Mouse (Mus musculus) neural tube, embryonic 11.5 days (tissue): Measurements from ENCODE around the gene Dhx8. TPM values are rescaled to one million over a fixed set of nuclear protein-coding genes. Genes with fewer than 3 reads are reported as not detected.

ENCODE experiments used
- ATAC-seq: fragments of 200-750 bp; cut with Nextera tagmentation; 2 replicates; pipeline ENCODE4 v1.8.0; 2017; ENCODE audit warnings: moderate number of reproducible peaks, mild to moderate bottlenecking, moderate TSS enrichment, moderate library complexity; ENCODE audit not compliant: insufficient read depth, low FRiP score, low TSS enrichment
- DNase-seq: peaks from one replicate; pipeline ENCODE4 v3.0.0-alpha.2; 2015; ENCODE audit warnings: low spot score
- H3K27ac ChIP-seq: fragments of 300-500 bp; sonication (generic); 2 replicates; pipeline ENCODE4 v1.5.1; 2014; ENCODE audit warnings: low read depth, mild to moderate bottlenecking, low read length
- H3K27me3 ChIP-seq: fragments of 300-500 bp; sonication (generic); 2 replicates; pipeline ENCODE4 v1.6.1; 2014; ENCODE audit warnings: mild to moderate bottlenecking, low read length, mixed read lengths; ENCODE audit not compliant: control insufficient read depth, insufficient read depth
- H3K36me3 ChIP-seq: fragments of 300-500 bp; sonication (generic); 2 replicates; pipeline ENCODE4 v1.6.1; 2014; ENCODE audit warnings: mild to moderate bottlenecking, low read length, moderate library complexity, mixed read lengths; ENCODE audit not compliant: control insufficient read depth, insufficient read depth
- H3K4me1 ChIP-seq: fragments of 300-500 bp; sonication (generic); 2 replicates; pipeline ENCODE4 v1.6.1; 2014; ENCODE audit warnings: low read length, mixed read lengths; ENCODE audit not compliant: control insufficient read depth, insufficient read depth
- H3K4me2 ChIP-seq: fragments of 300-500 bp; sonication (generic); 2 replicates; pipeline ENCODE4 v1.6.1; 2014; ENCODE audit warnings: low read depth, mild to moderate bottlenecking, moderate library complexity
- H3K4me3 ChIP-seq: fragments of 300-500 bp; sonication (generic); 2 replicates; pipeline ENCODE4 v1.5.1; 2014; ENCODE audit warnings: low read depth, low read length
- H3K9ac ChIP-seq: fragments of 300-500 bp; sonication (generic); 2 replicates; pipeline ENCODE4 v1.6.1; 2014; ENCODE audit warnings: mild to moderate bottlenecking, low read length
- H3K9me3 ChIP-seq: fragments of 300-500 bp; sonication (generic); 2 replicates; pipeline ENCODE4 v1.6.1; 2016; ENCODE audit warnings: low read length; ENCODE audit not compliant: control insufficient read depth
- WGBS: fragments of 180-500 bp; shearing (Covaris S2); extraction: QIAGEN DNeasy Blood & Tissue Kit; methylation state at CpG from one replicate; pipeline ENCODE4 v1.1.7; 2014; 5-methylcytosine and 5-hydroxymethylcytosine counted together
- polyA plus RNA-seq: library from polyadenylated mRNA; unstranded; fragments of >200 nt; fragmentation: Nextera tagmentation; extraction: Ambion mirVana; gene quantifications from 2 replicates; pipeline ENCODE4 v1.2.1, GENCODE M21; 2014

The Dhx8 gene
- polyA plus RNA-seq, 1 experiment from 2014 or later: 46.7 TPM

GRCm38 (mm10) chr11:101814375-101815102 lies 81.8 kb downstream of the Dhx8 start:
- no peaks in the 10 kb centered on the region for H3K36me3 ChIP-seq
- 7% methylated on average over 23 of the region's 23 CpGs for WGBS
- no peak overlapping the region; the same call in 1 of the 2 replicates for H3K9ac ChIP-seq
- ATAC-seq (no peak), DNase-seq (peak; percentile 89)
- H3K4me2 ChIP-seq: peak overlapping the region; percentile 28
- H3K9me3 ChIP-seq: no peaks in the 10 kb centered on the region
- H3K27ac ChIP-seq: no peak overlapping the region; the same call in 1 of the 2 replicates
- H3K27me3 ChIP-seq: no peaks in the 10 kb centered on the region
- 0 out of 2 replicates have a peak overlapping the region, but pooled peaks have one; percentile 13 for H3K4me3 ChIP-seq
- peaks cover 23% of the 10 kb centered on the region for H3K4me1 ChIP-seq

- peak; percentile 41; the same call in 1 of the 2 replicates for ATAC-seq
- no peak overlapping the region for H3K9ac ChIP-seq
Observed at GRCm38 (mm10) chr11:101815103-101816085, 82.7 kb downstream of the Dhx8 start.

More at GRCm38 (mm10) chr11:101815103-101816085, 82.7 kb downstream of the Dhx8 start:
- no peak overlapping the region for H3K4me3 ChIP-seq
- no peak overlapping the region; the same call in 1 of the 2 replicates for H3K27ac ChIP-seq
- no peaks in the 10 kb centered on the region for H3K27me3 ChIP-seq
- peaks cover 23% of the 10 kb centered on the region for H3K4me1 ChIP-seq
- peak overlapping the region; percentile 30 for H3K4me2 ChIP-seq
- H3K36me3 ChIP-seq: no peaks in the 10 kb centered on the region
- DNase-seq: peak; percentile 72
- H3K9me3 ChIP-seq: no peaks in the 10 kb centered on the region
- 7% methylated on average over 22 of the region's 22 CpGs for WGBS

Other genes with a start within 250 kb of the Dhx8 start
- gene Brca1, start 181.0 kb upstream of the Dhx8 start, polyA plus RNA-seq: 20.3 and 20.4 TPM in 2 replicates
- 89.0 and 99.1 TPM in 2 replicates for gene Nbr1, start 180.8 kb upstream of the Dhx8 start, polyA plus RNA-seq
- gene Tmem106a, start 150.7 kb upstream of the Dhx8 start, polyA plus RNA-seq: 1.6 and 2.5 TPM in 2 replicates
- gene Gm11634, start 133.7 kb upstream of the Dhx8 start, polyA plus RNA-seq: not detected in 2 replicates
- 24.1 and 30.7 TPM in 2 replicates for gene Rdm1, start 105.7 kb upstream of the Dhx8 start, polyA plus RNA-seq
- gene Arl4d, start 67.4 kb upstream of the Dhx8 start, polyA plus RNA-seq: 23.9 and 29.5 TPM in 2 replicates
- gene Etv4, start 52.5 kb downstream of the Dhx8 start, polyA plus RNA-seq: 8.4 and 9.4 TPM in 2 replicates
- gene Meox1, start 161.5 kb downstream of the Dhx8 start, polyA plus RNA-seq: 19.9 and 23.9 TPM in 2 replicates
- not detected in 2 replicates for gene Sost, start 234.1 kb downstream of the Dhx8 start, polyA plus RNA-seq